Mouse (Mus musculus) kidney, embryonic 14.5 days (tissue): ENCODE data around the gene Nbas. TPM values are rescaled to one million over a fixed set of nuclear protein-coding genes. Genes with fewer than 3 reads are reported as not detected.

Source experiments
- ATAC-seq: fragments of 200-750 bp; cut with Nextera tagmentation; 2 replicates; pipeline ENCODE4 v1.8.0; 2017; ENCODE audit warnings: moderate number of reproducible peaks, mild to moderate bottlenecking, moderate TSS enrichment, moderate library complexity; ENCODE audit not compliant: low FRiP score, low TSS enrichment
- H3K27ac ChIP-seq: fragments of 300-500 bp; sonication (generic); 2 replicates; pipeline ENCODE4 v1.5.1; 2014; ENCODE audit warnings: low read depth, mild to moderate bottlenecking, low read length, moderate library complexity, mixed read lengths
- H3K27me3 ChIP-seq: fragments of 300-500 bp; sonication (generic); 2 replicates; pipeline ENCODE4 v1.6.1; 2014; ENCODE audit warnings: mild to moderate bottlenecking, low read length; ENCODE audit not compliant: control insufficient read depth, insufficient read depth
- H3K36me3 ChIP-seq: fragments of 300-500 bp; sonication (generic); 2 replicates; pipeline ENCODE4 v1.6.1; 2014; ENCODE audit warnings: low read length, mixed read lengths; ENCODE audit not compliant: control insufficient read depth, insufficient read depth
- H3K4me1 ChIP-seq: fragments of 300-500 bp; sonication (generic); 2 replicates; pipeline ENCODE4 v1.6.1; 2014; ENCODE audit warnings: low read length, mixed read lengths; ENCODE audit not compliant: control insufficient read depth, insufficient read depth
- H3K4me2 ChIP-seq: fragments of 300-500 bp; sonication (generic); replicated peaks from 2 replicates; pipeline ENCODE4 v1.6.1; 2014; ENCODE audit warnings: low read depth, mild to moderate bottlenecking, low read length
- H3K4me3 ChIP-seq: fragments of 300-500 bp; sonication (generic); 2 replicates; pipeline ENCODE4 v1.5.1; 2014; ENCODE audit warnings: mild to moderate bottlenecking, low read length
- H3K9ac ChIP-seq: fragments of 300-500 bp; sonication (generic); 2 replicates; pipeline ENCODE4 v1.6.1; 2014; ENCODE audit warnings: low read depth, mild to moderate bottlenecking, low read length, moderate library complexity
- H3K9me3 ChIP-seq: fragments of 300-500 bp; sonication (generic); 2 replicates; pipeline ENCODE4 v1.6.1; 2016; ENCODE audit warnings: low read length; ENCODE audit not compliant: control insufficient read depth
- WGBS: fragments of 180-500 bp; shearing (Covaris S2); extraction: QIAGEN DNeasy Blood & Tissue Kit; methylation state at CpG from one replicate; pipeline ENCODE4 v1.1.7; 2014; 5-methylcytosine and 5-hydroxymethylcytosine counted together
- polyA plus RNA-seq: library from polyadenylated mRNA; unstranded; fragments of >200 nt; fragmentation: Nextera tagmentation; extraction: Ambion mirVana; gene quantifications from 2 replicates; pipeline ENCODE4 v1.2.1, GENCODE M21; 2014

Nbas gene
- polyA plus RNA-seq, 1 experiment from 2014 or later = 18.3 TPM

- Histone ChIP-seq H3K27me3 (no peaks in the 10 kb centered on the region), H3K9ac (no peak overlapping the region), H3K4me2 (no peak overlapping the region), H3K36me3 (no peaks in the 10 kb centered on the region), H3K27ac (no peak overlapping the region), H3K4me1 (no peaks in the 10 kb centered on the region), H3K9me3 (no peaks in the 10 kb centered on the region), H3K4me3 (no peak overlapping the region)
- WGBS = 48% methylated on average over 4 of the region's 4 CpGs
- peak; percentile 96 for ATAC-seq
Measured at GRCm38 (mm10) chr12:13444653-13445431, 175.9 kb downstream of the Nbas start.

GRCm38 (mm10) chr12:13445486-13446065 lies 176.6 kb downstream of the Nbas start:
- H3K4me3 ChIP-seq = no peak overlapping the region
- H3K4me2 ChIP-seq = no peak overlapping the region
- no peaks in the 10 kb centered on the region for H3K27me3 ChIP-seq
- H3K4me1 ChIP-seq = no peaks in the 10 kb centered on the region
- no peak overlapping the region for H3K27ac ChIP-seq
- H3K36me3 ChIP-seq = no peaks in the 10 kb centered on the region
- WGBS = 71% methylated on average over 2 of the region's 2 CpGs
- 0 out of 2 replicates have a peak, but pooled peaks have one; percentile 44 for ATAC-seq
- H3K9ac ChIP-seq = no peak overlapping the region
- H3K9me3 ChIP-seq = no peaks in the 10 kb centered on the region

GRCm38 (mm10) chr12:13448916-13449315 lies 180.0 kb downstream of the Nbas start:
- H3K9ac ChIP-seq = no peak overlapping the region
- H3K4me2 ChIP-seq = no peak overlapping the region
- no peaks in the 10 kb centered on the region for H3K9me3 ChIP-seq
- H3K27me3 ChIP-seq = no peaks in the 10 kb centered on the region
- H3K4me3 ChIP-seq = no peak overlapping the region
- 73% methylated on average over 2 of the region's 2 CpGs for WGBS
- ATAC-seq = no peak
- no peaks in the 10 kb centered on the region for H3K36me3 ChIP-seq
- no peak overlapping the region for H3K27ac ChIP-seq
- no peaks in the 10 kb centered on the region for H3K4me1 ChIP-seq

- Histone ChIP-seq H3K4me2 (no peak overlapping the region), H3K27ac (no peak overlapping the region), H3K9ac (no peak overlapping the region), H3K27me3 (no peaks in the 10 kb centered on the region), H3K4me1 (no peaks in the 10 kb centered on the region), H3K4me3 (no peak overlapping the region), H3K9me3 (no peaks in the 10 kb centered on the region), H3K36me3 (no peaks in the 10 kb centered on the region)
- 71% methylated on average over 2 of the region's 2 CpGs for WGBS
- no peak for ATAC-seq
Measured at GRCm38 (mm10) chr12:13452050-13452449, 183.1 kb downstream of the Nbas start.

GRCm38 (mm10) chr12:13460223-13460853 lies 191.4 kb downstream of the Nbas start:
- Histone ChIP-seq H3K27me3 (no peaks in the 10 kb centered on the region), H3K36me3 (no peaks in the 10 kb centered on the region), H3K4me3 (no peak overlapping the region), H3K27ac (no peak overlapping the region), H3K9me3 (no peaks in the 10 kb centered on the region), H3K9ac (no peak overlapping the region), H3K4me1 (no peaks in the 10 kb centered on the region), H3K4me2 (no peak overlapping the region)
- ATAC-seq = no peak
- 80% methylated on average over 6 of the region's 6 CpGs for WGBS

- no peak for ATAC-seq
Measured at GRCm38 (mm10) chr12:13461558-13462153, 192.7 kb downstream of the Nbas start.

GRCm38 (mm10) chr12:13462397-13462796 lies 193.5 kb downstream of the Nbas start:
- 90% methylated on average over 6 of the region's 6 CpGs for WGBS
- Histone ChIP-seq H3K27ac (no peak overlapping the region), H3K4me2 (no peak overlapping the region), H3K4me3 (no peak overlapping the region), H3K27me3 (no peaks in the 10 kb centered on the region), H3K9ac (no peak overlapping the region), H3K36me3 (no peaks in the 10 kb centered on the region), H3K9me3 (no peaks in the 10 kb centered on the region), H3K4me1 (no peaks in the 10 kb centered on the region)
- no peak for ATAC-seq

More at GRCm38 (mm10) chr12:13461558-13462153, 192.7 kb downstream of the Nbas start:
- Histone ChIP-seq H3K4me3 (no peak overlapping the region), H3K9me3 (no peaks in the 10 kb centered on the region), H3K27ac (no peak overlapping the region), H3K36me3 (no peaks in the 10 kb centered on the region), H3K9ac (no peak overlapping the region), H3K4me1 (no peaks in the 10 kb centered on the region), H3K27me3 (no peaks in the 10 kb centered on the region), H3K4me2 (no peak overlapping the region)
- WGBS = 72% methylated on average over 9 of the region's 9 CpGs

- no peaks in the 10 kb centered on the region for H3K27me3 ChIP-seq
- H3K9me3 ChIP-seq = no peaks in the 10 kb centered on the region
- no peak overlapping the region for H3K4me2 ChIP-seq
- peaks cover under 1% of the 10 kb centered on the region; the same call in 1 of the 2 replicates for H3K36me3 ChIP-seq
- H3K27ac ChIP-seq = no peak overlapping the region
- H3K4me1 ChIP-seq = no peaks in the 10 kb centered on the region
- ATAC-seq = no peak
- WGBS = 91% methylated on average over 2 of the region's 2 CpGs
- no peak overlapping the region for H3K9ac ChIP-seq
- no peak overlapping the region for H3K4me3 ChIP-seq
Measured at GRCm38 (mm10) chr12:13465554-13465953, 196.6 kb downstream of the Nbas start.
